Mouse (Mus musculus) testis, postnatal 10 days (tissue): ENCODE measurements around the gene Pou3f1.

Source experiments
- DNase-seq: peaks from one replicate; pipeline ENCODE4 v3.0.0; 2021; ENCODE audit warnings: low spot score

Pou3f1 gene

GRCm38 (mm10) chr4:124656854-124657650 is 445 bp downstream of the Pou3f1 start:
- peak; percentile 83 for DNase-seq

DNA sequence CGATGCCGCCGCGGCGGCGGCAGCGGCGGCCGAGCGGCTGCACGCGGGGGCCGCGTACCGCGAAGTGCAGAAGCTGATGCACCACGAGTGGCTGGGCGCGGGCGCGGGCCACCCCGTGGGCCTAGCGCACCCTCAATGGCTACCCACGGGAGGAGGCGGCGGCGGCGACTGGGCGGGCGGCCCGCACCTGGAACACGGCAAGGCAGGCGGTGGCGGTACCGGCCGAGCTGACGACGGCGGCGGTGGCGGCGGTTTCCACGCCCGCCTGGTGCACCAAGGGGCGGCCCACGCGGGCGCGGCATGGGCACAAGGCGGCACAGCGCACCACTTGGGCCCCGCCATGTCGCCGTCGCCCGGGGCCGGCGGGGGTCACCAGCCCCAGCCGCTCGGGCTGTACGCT is 1.2 kb downstream of the Pou3f1 start:
- no peak for DNase-seq

- DNase-seq = no peak
These were observed 1.8 kb downstream of the Pou3f1 start for GRCm38 (mm10) chr4:124658412-124658851.

DNA sequence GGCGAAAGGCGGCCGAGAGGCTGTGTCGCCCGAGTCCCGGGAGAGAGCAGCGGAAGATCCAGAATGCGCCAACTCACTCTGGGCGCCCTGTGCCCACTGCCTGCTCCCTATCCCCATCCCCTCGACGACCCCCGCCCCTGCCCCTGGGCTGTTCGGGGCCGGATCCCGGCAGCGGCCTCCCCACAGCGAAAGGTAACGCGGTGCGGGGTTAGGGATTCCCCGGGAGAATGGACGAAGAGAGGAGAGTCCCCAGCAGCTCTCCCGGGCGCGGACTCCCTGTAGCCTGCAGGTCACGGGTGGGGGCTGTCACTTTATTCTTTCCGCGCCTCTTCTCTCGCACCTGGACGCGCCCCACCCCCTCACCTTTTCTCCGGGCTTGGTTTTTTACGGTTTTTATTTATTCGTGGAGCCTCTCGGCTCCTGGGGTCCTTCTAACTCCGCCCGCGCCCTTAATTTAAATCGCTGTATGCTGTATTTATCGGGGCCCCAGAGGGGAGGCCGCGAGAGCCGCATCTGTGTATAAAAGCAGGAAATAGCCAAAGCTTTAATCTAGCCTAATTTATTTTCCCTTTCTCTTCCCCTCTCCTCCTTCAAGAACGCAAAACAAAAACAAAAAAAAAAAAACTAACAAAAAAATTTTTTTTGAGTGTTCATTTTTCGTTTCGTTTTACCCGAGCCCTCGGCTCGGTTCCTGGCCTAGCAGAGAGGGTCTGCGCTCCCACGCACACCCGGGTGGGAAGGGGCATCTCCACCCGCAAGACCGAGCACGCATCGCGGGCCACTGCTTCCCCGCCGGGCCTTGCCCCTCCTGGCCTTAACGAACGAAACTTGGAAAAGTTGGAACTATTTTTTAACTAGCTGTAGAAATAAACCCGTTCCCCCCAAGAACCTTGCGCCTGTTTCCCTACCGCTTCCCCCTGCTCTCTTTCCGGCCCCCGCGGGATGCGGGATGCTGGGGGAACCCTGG is 2.9 kb downstream of the Pou3f1 start:
- DNase-seq = peak; percentile 53

DNA sequence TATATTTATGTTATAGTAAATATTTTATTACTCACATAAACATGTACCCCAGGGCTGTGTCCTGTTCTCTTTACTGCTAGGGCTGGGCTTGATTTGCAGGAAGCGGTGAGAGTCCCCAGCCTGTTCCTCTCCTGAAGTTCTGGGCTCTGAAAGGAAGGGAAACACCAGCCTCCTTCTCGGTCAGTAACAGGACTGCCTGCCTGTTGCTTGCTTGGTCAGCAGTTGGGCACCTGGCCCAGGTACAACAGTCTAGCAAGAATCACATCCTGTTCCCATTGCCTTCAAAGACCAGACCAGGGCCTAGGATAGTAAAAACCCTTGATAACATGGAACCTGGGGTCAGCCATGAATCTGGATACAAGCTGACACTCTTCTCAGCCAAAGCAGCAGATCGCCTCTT is 4.0 kb downstream of the Pou3f1 start:
- no peak for DNase-seq

DNA sequence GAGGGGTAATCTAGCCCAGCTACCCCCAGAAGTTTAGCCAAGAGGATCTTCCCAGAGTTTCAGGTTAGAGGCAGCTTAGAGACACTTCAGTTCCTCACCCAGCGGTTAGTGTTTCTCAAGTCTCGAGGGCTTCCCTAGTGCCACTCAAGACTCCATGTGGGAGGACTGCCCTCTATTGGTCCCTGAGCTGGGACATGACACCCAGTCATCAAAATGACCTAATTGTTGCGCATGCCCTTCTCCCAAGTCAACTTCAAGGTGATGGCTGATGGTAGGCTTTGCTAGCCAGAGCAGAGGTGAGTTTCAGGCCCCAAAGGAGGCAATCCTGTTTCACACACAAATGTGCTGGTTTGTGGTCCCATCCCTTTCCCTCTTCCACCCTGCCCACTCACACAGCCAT is 6.4 kb downstream of the Pou3f1 start:
- DNase-seq = no peak

GRCm38 (mm10) chr4:124664185-124664584 is 7.6 kb downstream of the Pou3f1 start:
- no peak for DNase-seq

DNA sequence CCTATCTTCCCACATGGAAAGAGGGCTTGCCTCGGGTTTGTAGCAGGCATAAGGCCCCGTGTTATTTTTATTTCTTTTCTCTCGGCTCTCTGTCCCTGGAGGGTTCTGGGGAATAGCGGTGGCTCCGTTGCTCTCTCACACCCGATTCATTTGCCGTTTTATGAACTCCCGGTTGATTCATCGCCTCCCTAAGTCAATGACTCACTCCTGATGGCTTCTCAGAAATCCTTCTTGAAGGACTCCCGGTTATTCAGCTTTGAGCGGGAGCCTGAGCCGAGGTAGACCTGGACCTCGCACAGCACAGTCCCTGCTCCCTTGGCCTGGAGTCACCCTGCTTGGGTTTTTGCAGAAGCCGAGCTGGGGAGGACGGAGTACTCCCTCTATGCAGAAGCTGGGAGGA is 8.0 kb downstream of the Pou3f1 start:
- DNase-seq = no peak

DNA sequence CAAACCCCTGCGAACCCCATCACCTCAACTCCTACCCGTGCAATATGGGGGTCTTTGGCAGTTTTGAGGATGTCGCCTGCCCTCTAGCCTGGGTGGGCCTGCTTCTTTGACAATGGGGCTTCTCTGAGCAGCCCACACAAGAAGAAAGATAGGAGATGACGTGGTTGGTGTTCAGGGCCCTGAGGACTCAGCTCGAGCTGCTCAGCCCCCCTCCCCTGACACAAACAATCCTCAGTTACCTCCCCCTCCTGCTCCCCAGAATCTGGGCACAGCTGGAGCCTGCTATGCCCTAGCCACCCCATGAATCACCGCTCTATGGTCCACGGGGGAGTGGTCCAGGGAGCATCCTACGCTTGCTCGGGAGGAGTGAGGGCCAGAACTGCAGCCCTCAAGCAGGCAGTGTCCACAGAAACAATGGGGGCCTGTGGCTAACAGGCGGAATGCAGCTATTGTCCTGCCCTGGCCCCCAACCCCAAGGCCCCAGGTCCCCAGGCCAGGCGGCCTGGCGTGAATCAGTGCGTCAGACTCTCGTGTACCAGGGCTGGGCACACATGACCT is 10.9 kb downstream of the Pou3f1 start:
- no peak for DNase-seq

- DNase-seq = no peak
These were observed 11.5 kb downstream of the Pou3f1 start for GRCm38 (mm10) chr4:124668078-124668477.

DNA sequence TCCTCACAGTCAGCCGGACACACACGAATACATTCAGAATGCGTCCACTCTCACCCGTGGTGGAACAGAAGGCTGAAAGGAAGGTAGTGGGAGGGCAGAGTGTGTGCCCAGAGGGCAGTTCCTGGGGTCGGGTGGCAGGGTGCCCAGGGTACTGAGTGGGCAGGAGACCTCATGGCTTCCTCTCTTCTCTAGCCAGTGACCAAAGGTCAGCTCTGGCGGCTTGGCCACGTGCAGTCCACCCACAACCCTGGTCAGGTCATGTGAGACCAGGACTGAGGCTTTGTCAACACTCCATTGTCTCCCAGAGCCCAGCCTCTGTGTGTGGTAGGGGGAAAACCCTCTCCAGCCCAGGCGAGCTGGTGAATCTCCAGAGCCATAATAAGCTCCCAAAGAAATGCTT is 13.6 kb downstream of the Pou3f1 start:
- no peak for DNase-seq

DNA sequence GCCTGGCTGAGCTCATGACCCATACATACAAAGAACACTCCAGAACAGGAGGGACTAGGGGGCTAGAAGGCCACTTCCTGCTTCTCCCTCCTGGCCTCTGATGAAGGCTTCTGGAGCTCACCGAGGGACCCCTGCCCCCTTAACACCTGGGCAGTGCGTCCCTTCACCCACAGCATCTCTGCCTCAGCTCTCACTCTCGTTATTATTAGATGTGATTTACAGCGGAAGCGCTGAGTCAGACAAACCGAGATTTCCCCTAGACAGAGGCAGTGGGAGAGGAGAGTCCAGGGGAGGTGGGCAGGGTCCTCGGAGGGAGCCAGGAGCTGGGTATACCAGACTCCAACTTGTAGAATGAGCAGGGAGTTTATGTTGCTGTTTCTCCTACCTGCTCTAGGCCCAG is 15.0 kb downstream of the Pou3f1 start:
- DNase-seq = no peak

- no peak for DNase-seq
These were observed 16.0 kb downstream of the Pou3f1 start for GRCm38 (mm10) chr4:124672347-124673320.

DNA sequence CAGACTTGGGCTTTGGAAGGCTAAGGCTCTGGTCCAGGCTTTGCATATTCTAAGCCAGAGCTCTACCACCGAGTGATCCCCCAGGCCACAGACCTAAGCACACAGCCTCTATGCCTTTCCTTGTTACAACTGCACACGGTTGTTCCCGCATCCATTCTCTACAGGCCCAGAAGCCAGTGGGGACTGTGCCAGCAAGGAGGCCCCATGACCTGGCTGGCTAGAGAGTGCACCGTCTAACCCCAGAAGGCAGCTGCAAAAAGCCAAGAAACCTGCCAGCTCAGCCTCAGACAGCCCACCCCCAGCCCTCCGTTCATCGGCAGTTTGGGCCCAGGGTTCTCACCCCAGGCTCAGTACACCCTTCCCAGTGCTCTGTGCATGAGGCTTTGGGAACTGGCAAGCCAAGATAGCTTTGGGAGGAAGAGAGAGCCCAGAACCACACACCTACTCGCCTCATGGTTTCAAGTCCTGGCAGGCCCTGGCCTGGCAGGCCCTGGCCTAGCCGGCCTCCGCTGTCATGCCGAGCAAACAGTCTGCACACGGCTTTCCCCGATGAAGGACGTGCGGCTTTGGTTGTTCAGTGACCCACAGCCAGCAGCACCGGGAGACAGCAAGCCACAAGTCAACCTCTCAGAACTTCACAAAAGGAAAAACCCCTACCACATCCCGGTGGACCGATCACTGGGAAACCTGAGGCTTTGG is 17.9 kb downstream of the Pou3f1 start:
- DNase-seq = no peak

GRCm38 (mm10) chr4:124675037-124675436 is 18.4 kb downstream of the Pou3f1 start:
- peak; percentile 81 for DNase-seq

DNA sequence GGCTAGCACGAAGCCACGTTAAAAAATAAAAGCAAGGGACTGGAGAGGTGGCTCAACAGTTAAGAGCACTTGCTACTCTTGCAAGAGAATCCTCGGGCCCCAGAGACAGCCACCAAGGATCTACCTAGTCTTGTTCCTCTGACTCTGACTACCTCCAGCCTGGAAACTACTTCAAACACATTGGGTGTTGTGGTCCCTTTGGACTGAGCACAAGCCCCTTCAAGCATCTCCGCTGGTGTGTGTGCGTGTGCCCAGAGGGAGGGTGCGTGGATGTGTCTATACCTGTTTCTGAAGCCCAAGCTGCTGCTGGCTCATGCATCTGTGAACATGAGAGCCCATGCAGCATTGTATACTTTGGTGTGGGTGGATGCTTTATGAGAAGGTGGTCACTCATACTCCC is 19.4 kb downstream of the Pou3f1 start:
- DNase-seq = no peak

- DNase-seq = no peak
These were observed 25.7 kb downstream of the Pou3f1 start for GRCm38 (mm10) chr4:124682270-124682669.

GRCm38 (mm10) chr4:124683474-124683873 is 26.9 kb downstream of the Pou3f1 start:
- no peak for DNase-seq

DNA sequence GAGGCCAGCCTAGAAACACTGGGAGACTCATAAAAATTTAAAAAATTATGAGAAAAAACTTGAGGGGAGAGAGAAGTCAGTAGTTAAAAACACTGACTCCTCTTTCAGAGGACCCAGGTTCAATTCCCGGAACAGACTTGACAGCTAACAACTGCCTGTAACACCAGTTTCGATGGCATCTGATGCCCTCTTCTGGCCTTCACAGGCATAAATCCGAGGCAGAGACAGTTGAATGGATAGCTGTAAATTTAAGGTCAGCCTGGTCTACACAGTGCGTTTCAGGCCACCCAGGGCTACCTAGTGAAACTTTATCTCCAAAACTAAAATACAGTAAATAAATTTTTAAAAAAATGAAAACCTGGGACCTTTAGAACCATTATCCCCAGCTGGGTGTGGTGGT is 28.4 kb downstream of the Pou3f1 start:
- DNase-seq = no peak

DNA sequence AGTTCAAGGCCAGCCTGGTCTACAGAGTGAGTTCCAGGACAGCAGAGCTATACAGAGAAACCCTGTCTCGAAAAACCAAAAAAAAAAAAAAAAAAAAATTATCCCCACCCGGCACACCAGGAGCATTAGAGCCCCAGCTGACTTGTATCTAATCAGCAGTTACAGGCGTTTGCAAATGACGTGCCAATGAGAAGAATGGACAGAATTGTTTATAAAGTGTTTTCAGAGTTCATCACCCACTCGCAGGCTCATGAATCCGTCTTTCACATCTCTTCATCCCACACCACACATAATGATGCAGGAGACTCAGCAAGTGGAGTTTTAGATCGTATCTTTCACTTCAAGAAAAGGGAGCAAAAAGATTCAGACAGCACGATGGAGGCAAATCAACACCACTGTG is 28.8 kb downstream of the Pou3f1 start:
- no peak for DNase-seq

DNA sequence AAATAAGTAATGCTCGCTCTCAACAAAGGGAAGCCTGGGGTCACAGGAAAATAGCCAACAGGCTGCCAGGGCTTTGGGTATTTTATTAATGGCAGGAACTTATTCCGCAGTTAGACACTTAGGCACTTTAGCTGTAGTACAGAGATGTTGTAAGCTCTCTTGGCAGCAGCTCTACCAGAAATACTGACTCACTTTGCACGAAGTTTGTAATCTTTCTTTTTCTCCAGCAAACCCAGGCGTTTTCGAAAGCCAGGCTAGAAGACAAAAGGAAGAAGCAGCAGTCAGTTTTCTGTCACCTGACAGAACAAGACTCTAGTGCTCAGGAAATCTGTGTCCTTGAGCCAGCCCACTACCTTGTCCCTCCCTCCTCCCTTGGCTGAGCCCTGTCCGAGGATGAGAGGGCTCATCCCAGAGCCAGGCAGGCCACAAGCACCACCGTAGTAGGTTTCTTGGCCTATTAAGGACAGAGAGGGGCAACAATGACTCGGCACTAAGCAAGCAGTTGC is 29.3 kb downstream of the Pou3f1 start:
- DNase-seq = no peak
